Mouse (Mus musculus) stomach, postnatal 0 days (tissue): ENCODE measurements at regions not wholly inside any gene's neighbourhood (a gene's known extent, or its start where the extent isn't known, plus 50 kb on each side); places are given as distances from the start of the nearest gene placed in this dataset.
"Not testable (repeated sequence)": the region's sequence is repeated elsewhere in the genome, so short reads cannot be mapped to it uniquely, and the experiment has no call there.

Source experiments
- CTCF ChIP-seq: IDR thresholded peaks from 2 replicates; pipeline ENCODE4 v1.5.1; 2016; ENCODE audit warnings: antibody characterized with exemption, low read depth, mild to moderate bottlenecking, moderate library complexity
- EP300 ChIP-seq: optimal IDR thresholded peaks from 2 replicates; pipeline ENCODE3; 2016; ENCODE audit warnings: antibody characterized with exemption

- TF ChIP-seq EP300, CTCF: not testable (repeated sequence)
These were observed 57.1 kb upstream of the Max start for GRCm38 (mm10) chr12:77019148-77019547.
